Mouse (Mus musculus) A20 (cell line): ENCODE results near the gene Pdlim4.
A peak's percentile ranks its signal among the peaks of the same experiment; 100 is the strongest.
"Not testable (repeated sequence)": the region's sequence is repeated elsewhere in the genome, so short reads cannot be mapped to it uniquely, and the experiment has no call there.

Experiments used
- DNase-seq: peaks from one replicate; pipeline ENCODE4 v3.0.0-alpha.2; 2011; ENCODE audit warnings: low read depth, low spot score

Gene Pdlim4

GRCm38 (mm10) chr11:54062086-54062752 is 6.6 kb downstream of the Pdlim4 start:
- DNase-seq = no peak

GRCm38 (mm10) chr11:54060316-54060715 is 8.5 kb downstream of the Pdlim4 start:
- no peak for DNase-seq

GRCm38 (mm10) chr11:54059526-54059925 is 9.3 kb downstream of the Pdlim4 start:
- no peak for DNase-seq

GRCm38 (mm10) chr11:54058643-54059042 is 10.2 kb downstream of the Pdlim4 start:
- DNase-seq = no peak

- no peak for DNase-seq
These were observed 10.7 kb downstream of the Pdlim4 start for GRCm38 (mm10) chr11:54058056-54058617.

- no peak for DNase-seq
These were observed 11.4 kb downstream of the Pdlim4 start for GRCm38 (mm10) chr11:54057428-54057827.

GRCm38 (mm10) chr11:54056132-54056531 is 12.7 kb downstream of the Pdlim4 start:
- no peak for DNase-seq

- peak; percentile 55 for DNase-seq
These were observed 14.6 kb downstream of the Pdlim4 start for GRCm38 (mm10) chr11:54054257-54054656.

GRCm38 (mm10) chr11:54053090-54053489 is 15.7 kb downstream of the Pdlim4 start:
- no peak for DNase-seq

- DNase-seq = no peak
These were observed 16.7 kb downstream of the Pdlim4 start for GRCm38 (mm10) chr11:54052128-54052527.

- no peak for DNase-seq
These were observed 17.7 kb downstream of the Pdlim4 start for GRCm38 (mm10) chr11:54051161-54051560.

- DNase-seq = no peak
These were observed 18.6 kb downstream of the Pdlim4 start for GRCm38 (mm10) chr11:54050205-54050604.

GRCm38 (mm10) chr11:54040676-54041075 is 28.1 kb downstream of the Pdlim4 start:
- no peak for DNase-seq

- not testable (repeated sequence) for DNase-seq
These were observed 35.9 kb downstream of the Pdlim4 start for GRCm38 (mm10) chr11:54032872-54033271.

GRCm38 (mm10) chr11:54028997-54029396 is 39.8 kb downstream of the Pdlim4 start:
- DNase-seq = no peak

- DNase-seq = no peak
These were observed 40.5 kb downstream of the Pdlim4 start, which contains the start of gene Slc22a4 for GRCm38 (mm10) chr11:54028044-54028951. TSS of gene Slc22a4 (minus strand) at chr11:54028090.

- no peak for DNase-seq
These were observed 41.4 kb downstream of the Pdlim4 start for GRCm38 (mm10) chr11:54027131-54028043.

GRCm38 (mm10) chr11:54026491-54027041 is 42.2 kb downstream of the Pdlim4 start:
- no peak for DNase-seq

GRCm38 (mm10) chr11:54021396-54022093 is 47.3 kb downstream of the Pdlim4 start:
- DNase-seq = no peak
